In the genomic region with DNA sequence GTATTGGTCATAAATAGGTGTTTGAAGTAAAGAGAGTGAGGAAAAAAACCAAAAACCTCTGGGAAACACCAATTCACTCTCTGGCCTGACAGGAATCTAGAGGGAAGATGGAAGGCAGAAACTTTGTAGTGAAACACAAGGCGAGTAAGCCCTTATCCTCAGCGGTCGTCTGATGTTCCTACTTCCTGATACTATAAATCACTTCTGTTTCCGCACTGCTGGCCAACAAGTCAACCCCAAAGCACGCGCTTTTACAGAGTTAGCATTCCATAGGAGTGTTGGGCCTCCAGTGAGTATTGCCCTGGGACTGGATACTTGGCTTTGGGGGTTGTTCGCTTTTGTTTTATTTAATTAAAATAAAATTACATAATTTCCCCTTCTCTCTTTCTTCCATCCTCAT, we compare ENCODE assay signal across 19 mouse cellular contexts.
DNase-seq lines count a peak whose midpoint lies in the region; ATAC-seq and TF ChIP-seq lines count a peak whose summit lies in the region.
"Had no signal": no experiment of that assay in that cellular context is flagged by ENCODE, and none has a peak within 500 bp of the region (broad histone marks: within the 10 kb centered on the region; RNA-seq: fewer than 3 reads in every experiment).

No protein-coding gene starts in this region.

- no peaks in the 10 kb centered on the region for H3K4me1 ChIP-seq in embryonic facial prominence, embryonic 14.5 days (ENCODE audit: control insufficient read depth, insufficient read depth, low read length)
- H3K4me1 ChIP-seq in embryonic facial prominence, embryonic 10.5 days, result no peaks in the 10 kb centered on the region
- no peaks in the 10 kb centered on the region for H3K4me1 ChIP-seq in lung, postnatal 0 days (ENCODE audit: insufficient read depth, low read depth, low read length)
- H3K4me1 ChIP-seq: embryonic facial prominence, embryonic 13.5 days; forebrain, embryonic 10.5 days; hindbrain, embryonic 12.5 days; liver, embryonic 13.5 days had no signal

- ATAC-seq in embryonic facial prominence, embryonic 14.5 days (ENCODE audit: low read depth), result no peak
- no peak for ATAC-seq in lung, postnatal 0 days

- H3K79me2 ChIP-seq in macrophage (ENCODE audit: inconsistent target), result no peaks in the 10 kb centered on the region

- no peak overlapping the region for H3K27ac ChIP-seq in embryonic facial prominence, embryonic 14.5 days (replicated peaks; ENCODE audit: low read depth, low read length)
- no peak overlapping the region for H3K27ac ChIP-seq in embryonic facial prominence, embryonic 10.5 days (replicated peaks)
- H3K27ac ChIP-seq in lung, postnatal 0 days (ENCODE audit: low read length), result no peak overlapping the region
- H3K27ac ChIP-seq in macrophage, result 0 out of 2 replicates have a peak overlapping the region, but pooled peaks have one; percentile 4
- H3K27ac ChIP-seq: embryonic facial prominence, embryonic 13.5 days; forebrain, embryonic 10.5 days; hindbrain, embryonic 12.5 days; layer of hippocampus, adult 2 months; liver, embryonic 13.5 days had no signal

- H3K9me3 ChIP-seq in embryonic facial prominence, embryonic 14.5 days (ENCODE audit: control insufficient read depth, low read length), result no peaks in the 10 kb centered on the region
- H3K9me3 ChIP-seq in embryonic facial prominence, embryonic 10.5 days, result no peaks in the 10 kb centered on the region
- no peaks in the 10 kb centered on the region for H3K9me3 ChIP-seq in lung, postnatal 0 days (ENCODE audit: low read length)
- H3K9me3 ChIP-seq: embryonic facial prominence, embryonic 13.5 days; forebrain, embryonic 10.5 days; hindbrain, embryonic 12.5 days; liver, embryonic 13.5 days had no signal

- WGBS in embryonic facial prominence, embryonic 14.5 days, result 82% methylated on average over 7 of the region's 7 CpGs
- WGBS in embryonic facial prominence, embryonic 10.5 days, result 86% methylated on average over 7 of the region's 7 CpGs
- 50% methylated on average over 7 of the region's 7 CpGs for WGBS in lung, postnatal 0 days
- 19% methylated on average over 7 of the region's 7 CpGs for WGBS in macrophage (ENCODE audit: missing documents)

- no peak for TF ChIP-seq CTCF in lung, postnatal 0 days (IDR thresholded peaks at IDR 0.05)

- no peak for TF ChIP-seq EP300 in lung, postnatal 0 days (IDR thresholded peaks at IDR 0.05)

- no peak overlapping the region for H3K4me3 ChIP-seq in embryonic facial prominence, embryonic 14.5 days (ENCODE audit: low read depth, low read length)
- no peak overlapping the region for H3K4me3 ChIP-seq in embryonic facial prominence, embryonic 10.5 days
- no peak overlapping the region for H3K4me3 ChIP-seq in lung, postnatal 0 days (ENCODE audit: low read depth, low read length)
- no peak overlapping the region for H3K4me3 ChIP-seq in macrophage (ENCODE audit: inconsistent target)
- H3K4me3 ChIP-seq: embryonic facial prominence, embryonic 13.5 days; forebrain, embryonic 10.5 days; hindbrain, embryonic 12.5 days; layer of hippocampus, adult 2 months; liver, embryonic 13.5 days had no signal

- no peak overlapping the region for H3K9ac ChIP-seq in embryonic facial prominence, embryonic 14.5 days (ENCODE audit: low read depth, low read length)
- no peak overlapping the region for H3K9ac ChIP-seq in lung, postnatal 0 days (replicated peaks; ENCODE audit: low read depth)
- H3K9ac ChIP-seq: embryonic facial prominence, embryonic 13.5 days; hindbrain, embryonic 12.5 days; liver, embryonic 13.5 days had no signal

- H3K27me3 ChIP-seq in embryonic facial prominence, embryonic 14.5 days (replicated peaks; ENCODE audit: control insufficient read depth, insufficient read depth, low read length), result no peaks in the 10 kb centered on the region
- no peaks in the 10 kb centered on the region for H3K27me3 ChIP-seq in embryonic facial prominence, embryonic 10.5 days (replicated peaks; ENCODE audit: low read depth, poor library complexity, severe bottlenecking)
- H3K27me3 ChIP-seq in lung, postnatal 0 days (replicated peaks; ENCODE audit: insufficient read depth, low read length), result no peaks in the 10 kb centered on the region
- H3K27me3 ChIP-seq: embryonic facial prominence, embryonic 13.5 days; hindbrain, embryonic 12.5 days; liver, embryonic 13.5 days had no signal

- intact Hi-C loops in heart, postnatal 14 days (cut with DNase I), result no loop called here

- peak; percentile 20 for DNase-seq in embryonic facial prominence, embryonic 14.5 days (ENCODE audit: low spot score)
- no peak for DNase-seq in embryonic facial prominence, embryonic 10.5 days (ENCODE audit: low spot score)
- DNase-seq in lung, postnatal 0 days (ENCODE audit: low spot score), result peak; percentile 14
- no peak for DNase-seq in lung, postnatal 14 days
- DNase-seq in adrenal gland, adult 8-10 months, result no peak
- DNase-seq in urinary bladder, postnatal 25 days (ENCODE audit: low spot score), result no peak
- no peak for DNase-seq in heart, postnatal 14 days
- DNase-seq: cerebellum, postnatal 10 days; gastrocnemius, postnatal 14 days; left cerebral cortex, postnatal 4 days; liver, embryonic 13.5 days; lung, postnatal 36 days; midbrain, embryonic 14.5 days; thymus, adult 18-20 months had no signal

- no peak overlapping the region for H3K4me2 ChIP-seq in embryonic facial prominence, embryonic 14.5 days (ENCODE audit: low read depth, low read length)
- no peak overlapping the region for H3K4me2 ChIP-seq in lung, postnatal 0 days (replicated peaks; ENCODE audit: low read depth, low read length)
- H3K4me2 ChIP-seq: embryonic facial prominence, embryonic 13.5 days; hindbrain, embryonic 12.5 days; liver, embryonic 13.5 days had no signal

- no peaks in the 10 kb centered on the region for H3K36me3 ChIP-seq in embryonic facial prominence, embryonic 14.5 days (ENCODE audit: control insufficient read depth, insufficient read depth, low read length)
- H3K36me3 ChIP-seq in embryonic facial prominence, embryonic 10.5 days (replicated peaks), result no peaks in the 10 kb centered on the region
- H3K36me3 ChIP-seq in lung, postnatal 0 days (ENCODE audit: insufficient read depth, low read length), result no peaks in the 10 kb centered on the region
- H3K36me3 ChIP-seq in macrophage (ENCODE audit: inconsistent target), result no peaks in the 10 kb centered on the region
- H3K36me3 ChIP-seq: embryonic facial prominence, embryonic 13.5 days; forebrain, embryonic 10.5 days; hindbrain, embryonic 12.5 days; liver, embryonic 13.5 days had no signal

Comparison
In these comparisons a context has a peak if more than half of its experiments do, and no peak if none do; other contexts are left out.
1. DNase-seq: peak in embryonic facial prominence, embryonic 14.5 days (single experiment) and lung, postnatal 0 days (single experiment); none in embryonic facial prominence, embryonic 10.5 days (single experiment), lung, postnatal 14 days (single experiment), adrenal gland, adult 8-10 months (single experiment), urinary bladder, postnatal 25 days (single experiment) and heart, postnatal 14 days (0 of 2).